Mouse (Mus musculus): ENCODE measurements around the gene A830031A19Rik. TPM values are rescaled to one million over a fixed set of nuclear protein-coding genes. Genes with fewer than 3 reads are reported as not detected.

A830031A19Rik gene
- polyA plus RNA-seq, 1 experiment: not detected

DNA sequence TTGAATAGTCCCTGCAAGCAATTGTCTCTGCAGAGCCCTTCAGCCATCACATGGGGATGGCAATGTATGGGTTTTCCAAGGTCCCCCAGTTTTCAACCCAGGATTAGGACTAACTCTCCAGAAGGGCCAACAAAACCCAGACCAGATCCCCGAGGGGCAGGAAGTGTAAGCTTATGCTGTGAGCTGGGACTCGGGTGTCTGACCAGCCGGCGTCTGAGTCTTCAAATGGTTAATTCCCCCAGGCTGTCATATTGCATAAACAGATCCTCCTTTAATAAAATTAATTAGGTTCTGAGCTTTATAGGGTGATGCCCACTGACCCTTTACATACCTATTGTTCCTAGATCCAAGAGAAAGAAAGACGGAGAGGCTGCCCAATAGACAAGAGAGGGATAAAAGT, 14.4 kb downstream of the A830031A19Rik start:
- H3K36me3 ChIP-seq (ENCODE audit: control insufficient read depth, insufficient read depth, low read length): no peaks in the 10 kb centered on the region
- H3K4me3 ChIP-seq (ENCODE audit: extremely low read depth, insufficient read depth, insufficient read length): no peak overlapping the region
- no peak overlapping the region for H3K27ac ChIP-seq (ENCODE audit: insufficient read depth, low read length)
- TF ChIP-seq CTCF (IDR thresholded peaks at IDR 0.05; ENCODE audit: extremely low read depth, insufficient read depth, insufficient read length, insufficient replicate concordance) (no peak), POLR2A (IDR thresholded peaks at IDR 0.05; ENCODE audit: low read depth, low read length) (no peak)
- 43% methylated on average over 5 of the region's 5 CpGs for WGBS
- H3K27me3 ChIP-seq (ENCODE audit: control insufficient read depth, insufficient read depth, low read length): peaks cover 12% of the 10 kb centered on the region
- no peak for DNase-seq (ENCODE audit: low read depth in 1 of 2, low spot score in 2 of 2)
- no peaks in the 10 kb centered on the region for H3K4me1 ChIP-seq (ENCODE audit: control insufficient read depth, insufficient read depth, insufficient read length)

DNA sequence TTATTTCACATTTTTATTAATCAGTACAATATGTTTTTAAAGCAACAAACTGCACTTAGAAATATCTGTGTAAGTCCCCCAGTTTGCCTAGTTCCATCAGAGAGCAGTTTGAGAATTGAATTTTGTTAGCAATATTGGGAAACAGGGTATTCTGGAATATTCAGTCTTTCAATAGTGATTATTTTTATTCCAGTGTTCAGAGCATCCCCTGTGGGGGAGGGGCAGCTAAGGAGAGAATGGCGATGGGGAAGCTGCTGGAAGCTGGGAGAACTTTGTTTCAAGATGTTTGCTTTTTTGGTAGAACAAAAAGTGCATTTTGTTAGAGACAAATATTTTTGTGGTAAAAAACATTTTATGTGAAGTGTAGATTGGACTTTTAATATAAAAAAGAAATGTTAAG, 15.7 kb downstream of the A830031A19Rik start:
- peaks cover 12% of the 10 kb centered on the region for H3K27me3 ChIP-seq (ENCODE audit: control insufficient read depth, insufficient read depth, low read length)
- TF ChIP-seq CTCF (IDR thresholded peaks at IDR 0.05; ENCODE audit: extremely low read depth, insufficient read depth, insufficient read length, insufficient replicate concordance) (no peak), POLR2A (IDR thresholded peaks at IDR 0.05; ENCODE audit: low read depth, low read length) (no peak)
- WGBS: 69% methylated on average over 1 of the region's 1 CpGs

DNA sequence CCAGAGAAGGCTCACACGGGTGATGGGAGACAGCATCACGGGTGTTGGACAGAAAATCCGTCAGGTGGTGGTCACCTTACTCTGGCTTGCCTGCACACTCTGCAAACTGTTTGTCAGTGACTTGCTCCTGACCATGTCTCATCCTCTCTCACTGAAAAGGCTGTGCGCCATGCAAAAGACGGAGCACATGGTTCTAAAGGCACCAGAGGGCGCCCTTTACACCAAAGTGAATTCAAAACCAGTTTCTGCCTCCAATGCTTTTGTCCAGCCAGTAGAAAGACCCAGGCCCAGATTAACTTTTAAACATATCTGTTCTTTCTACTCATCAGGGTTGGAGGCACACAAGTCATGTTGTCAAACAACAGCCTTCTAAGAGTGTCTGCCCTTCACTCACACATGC, 22.0 kb downstream of the A830031A19Rik start:
- WGBS: 89% methylated on average over 6 of the region's 6 CpGs
- no peak overlapping the region for H3K27ac ChIP-seq (ENCODE audit: insufficient read depth, low read length)
- H3K4me3 ChIP-seq (ENCODE audit: extremely low read depth, insufficient read depth, insufficient read length): no peak overlapping the region
- H3K27me3 ChIP-seq (ENCODE audit: control insufficient read depth, insufficient read depth, low read length): no peaks in the 10 kb centered on the region
- no peaks in the 10 kb centered on the region for H3K4me1 ChIP-seq (ENCODE audit: control insufficient read depth, insufficient read depth, insufficient read length)
- TF ChIP-seq POLR2A (IDR thresholded peaks at IDR 0.05; ENCODE audit: low read depth, low read length) (no peak), CTCF (IDR thresholded peaks at IDR 0.05; ENCODE audit: extremely low read depth, insufficient read depth, insufficient read length, insufficient replicate concordance) (no peak)
- DNase-seq (ENCODE audit: low read depth in 1 of 2, low spot score in 2 of 2): no peak
- no peaks in the 10 kb centered on the region for H3K36me3 ChIP-seq (ENCODE audit: control insufficient read depth, insufficient read depth, low read length)

More for the DNA sequence above, 15.7 kb downstream of the A830031A19Rik start:
- no peak for DNase-seq (ENCODE audit: low read depth in 1 of 2, low spot score in 2 of 2)
- Histone ChIP-seq H3K27ac (ENCODE audit: insufficient read depth, low read length) (no peak overlapping the region), H3K4me3 (ENCODE audit: extremely low read depth, insufficient read depth, insufficient read length) (no peak overlapping the region), H3K36me3 (ENCODE audit: control insufficient read depth, insufficient read depth, low read length) (no peaks in the 10 kb centered on the region), H3K4me1 (ENCODE audit: control insufficient read depth, insufficient read depth, insufficient read length) (no peaks in the 10 kb centered on the region)

DNA sequence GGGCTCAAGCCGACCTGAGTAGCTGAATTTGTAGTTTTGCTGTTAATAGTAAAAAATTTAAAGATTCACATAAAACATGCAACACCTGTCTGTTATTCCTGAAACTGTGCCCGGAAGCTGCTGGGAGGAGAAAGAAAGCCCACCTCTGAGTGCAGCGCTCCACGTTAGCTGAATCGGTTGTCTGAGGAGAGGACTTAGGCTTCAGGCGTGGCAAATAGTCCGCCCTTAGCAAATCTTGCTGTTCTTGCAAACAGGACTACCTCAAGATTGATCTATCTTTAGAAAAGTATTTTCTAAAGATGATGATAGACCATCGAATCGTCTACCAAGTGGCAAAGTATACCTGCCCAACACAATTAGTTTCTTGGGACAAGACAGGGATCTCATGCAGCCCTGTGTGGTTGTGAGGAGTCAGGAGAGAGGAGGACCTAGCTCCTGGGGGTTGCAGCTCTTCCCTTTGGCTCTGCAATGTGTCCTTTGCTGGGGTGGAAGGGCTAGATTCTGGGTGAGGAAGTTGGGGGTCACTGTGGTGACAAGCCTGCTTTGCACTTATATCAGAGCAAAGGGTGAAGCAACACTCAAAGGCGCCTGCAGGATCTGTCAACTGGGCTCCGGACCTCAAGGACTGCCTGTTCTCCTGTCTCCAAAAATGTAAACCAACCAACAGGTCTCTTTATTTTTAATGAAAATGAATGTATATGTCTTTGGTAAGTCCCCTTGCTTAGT, 24.7 kb downstream of the A830031A19Rik start:
- Histone ChIP-seq H3K36me3 (ENCODE audit: control insufficient read depth, insufficient read depth, low read length) (no peaks in the 10 kb centered on the region), H3K4me1 (ENCODE audit: control insufficient read depth, insufficient read depth, insufficient read length) (no peaks in the 10 kb centered on the region), H3K27ac (ENCODE audit: insufficient read depth, low read length) (no peak overlapping the region), H3K27me3 (ENCODE audit: control insufficient read depth, insufficient read depth, low read length) (no peaks in the 10 kb centered on the region), H3K4me3 (ENCODE audit: extremely low read depth, insufficient read depth, insufficient read length) (no peak overlapping the region)
- TF ChIP-seq POLR2A (IDR thresholded peaks at IDR 0.05; ENCODE audit: low read depth, low read length): no peak
- TF ChIP-seq CTCF (IDR thresholded peaks at IDR 0.05; ENCODE audit: extremely low read depth, insufficient read depth, insufficient read length, insufficient replicate concordance): no peak
- 83% methylated on average over 11 of the region's 11 CpGs for WGBS
- no peak for DNase-seq (ENCODE audit: low read depth in 1 of 2, low spot score in 2 of 2)

DNA sequence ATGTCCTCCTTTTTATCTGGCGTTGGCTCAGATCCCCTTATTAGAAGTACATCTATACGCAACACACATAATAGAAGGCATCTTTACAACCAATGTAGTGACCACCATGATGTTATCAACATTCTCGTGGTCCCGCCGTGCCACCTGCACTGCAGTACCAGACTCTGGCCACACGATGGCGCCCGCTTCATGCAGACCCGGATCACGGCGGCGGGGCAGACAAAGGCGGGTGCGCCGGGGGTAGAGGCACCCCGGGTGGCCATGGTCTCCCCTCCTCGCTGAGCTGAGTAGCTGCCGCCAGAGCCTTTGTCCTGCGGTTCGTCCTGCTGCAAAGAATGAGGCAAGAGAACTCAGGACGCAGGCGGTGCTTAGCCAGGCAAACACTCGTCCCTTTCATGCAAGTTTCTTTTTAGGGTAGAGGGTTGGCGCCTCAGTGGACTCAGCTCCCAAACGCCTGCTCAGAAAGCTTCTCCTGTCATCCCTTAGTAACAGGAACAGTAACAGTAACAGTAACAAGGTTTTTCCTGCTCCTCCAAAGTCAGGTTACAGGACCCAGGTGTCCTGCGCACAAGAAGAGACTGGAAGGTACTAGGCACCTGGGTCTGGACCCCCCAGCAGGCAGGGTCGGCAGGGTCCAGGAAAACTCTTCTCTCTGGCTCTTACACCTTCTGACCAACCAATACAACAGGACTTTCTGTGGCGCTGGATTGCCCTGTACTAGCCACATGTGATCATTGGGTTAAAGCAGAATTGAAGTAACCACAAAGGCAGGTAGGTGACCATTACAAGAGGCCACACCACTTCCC, 25.4 kb downstream of the A830031A19Rik start:
- no peaks in the 10 kb centered on the region for H3K27me3 ChIP-seq (ENCODE audit: control insufficient read depth, insufficient read depth, low read length)
- H3K27ac ChIP-seq (ENCODE audit: insufficient read depth, low read length): no peak overlapping the region
- peak; percentile 99 for TF ChIP-seq CTCF (IDR thresholded peaks at IDR 0.05; ENCODE audit: extremely low read depth, insufficient read depth, insufficient read length, insufficient replicate concordance)
- TF ChIP-seq POLR2A (IDR thresholded peaks at IDR 0.05; ENCODE audit: low read depth, low read length): no peak
- peak; percentile 18 to 78 for DNase-seq (ENCODE audit: low read depth in 1 of 2, low spot score in 2 of 2)
- no peaks in the 10 kb centered on the region for H3K36me3 ChIP-seq (ENCODE audit: control insufficient read depth, insufficient read depth, low read length)
- no peaks in the 10 kb centered on the region for H3K4me1 ChIP-seq (ENCODE audit: control insufficient read depth, insufficient read depth, insufficient read length)
- H3K4me3 ChIP-seq (ENCODE audit: extremely low read depth, insufficient read depth, insufficient read length): peak overlapping the region; percentile 53
- WGBS: 7% methylated on average over 28 of the region's 28 CpGs

DNA sequence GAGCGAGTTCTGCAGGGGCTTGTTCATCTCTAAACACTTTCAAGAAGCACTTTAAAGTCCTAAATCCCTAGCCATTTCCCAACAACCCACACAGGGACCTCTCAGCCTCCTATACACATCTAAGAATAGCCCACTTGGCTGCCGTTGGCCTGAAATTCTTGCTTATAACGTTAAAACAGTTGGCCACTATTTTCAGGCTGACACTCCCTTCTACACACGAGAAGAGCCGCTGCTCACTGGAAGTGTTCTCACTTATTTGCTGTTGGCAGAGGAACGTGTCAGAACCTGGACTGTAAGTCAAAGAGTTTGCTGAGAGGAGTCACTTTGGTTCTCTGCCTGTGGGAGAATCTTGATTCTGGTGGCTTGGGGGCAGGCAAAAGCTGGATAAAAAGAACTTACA, 30.8 kb downstream of the A830031A19Rik start:
- TF ChIP-seq POLR2A (IDR thresholded peaks at IDR 0.05; ENCODE audit: low read depth, low read length): no peak
- TF ChIP-seq CTCF (IDR thresholded peaks at IDR 0.05; ENCODE audit: extremely low read depth, insufficient read depth, insufficient read length, insufficient replicate concordance): no peak
- 76% methylated on average over 6 of the region's 6 CpGs for WGBS

More for the DNA sequence above, 30.8 kb downstream of the A830031A19Rik start:
- no peaks in the 10 kb centered on the region for H3K27me3 ChIP-seq (ENCODE audit: control insufficient read depth, insufficient read depth, low read length)
- no peak for DNase-seq (ENCODE audit: low read depth in 1 of 2, low spot score in 2 of 2)
- H3K36me3 ChIP-seq (ENCODE audit: control insufficient read depth, insufficient read depth, low read length): no peaks in the 10 kb centered on the region
- no peaks in the 10 kb centered on the region for H3K4me1 ChIP-seq (ENCODE audit: control insufficient read depth, insufficient read depth, insufficient read length)
- H3K27ac ChIP-seq (ENCODE audit: insufficient read depth, low read length): no peak overlapping the region
- H3K4me3 ChIP-seq (ENCODE audit: extremely low read depth, insufficient read depth, insufficient read length): no peak overlapping the region
